Mouse (Mus musculus) ZHBTc4 (cell line): Measurements from ENCODE around the gene Smarce1.
"Not testable (repeated sequence)": the region's sequence is repeated elsewhere in the genome, so short reads cannot be mapped to it uniquely, and the experiment has no call there.

Experiments
- DNase-seq: peaks from one replicate; pipeline ENCODE4 v3.0.0-alpha.2; 2011; ENCODE audit warnings: low read depth, low spot score

Smarce1 gene

DNA sequence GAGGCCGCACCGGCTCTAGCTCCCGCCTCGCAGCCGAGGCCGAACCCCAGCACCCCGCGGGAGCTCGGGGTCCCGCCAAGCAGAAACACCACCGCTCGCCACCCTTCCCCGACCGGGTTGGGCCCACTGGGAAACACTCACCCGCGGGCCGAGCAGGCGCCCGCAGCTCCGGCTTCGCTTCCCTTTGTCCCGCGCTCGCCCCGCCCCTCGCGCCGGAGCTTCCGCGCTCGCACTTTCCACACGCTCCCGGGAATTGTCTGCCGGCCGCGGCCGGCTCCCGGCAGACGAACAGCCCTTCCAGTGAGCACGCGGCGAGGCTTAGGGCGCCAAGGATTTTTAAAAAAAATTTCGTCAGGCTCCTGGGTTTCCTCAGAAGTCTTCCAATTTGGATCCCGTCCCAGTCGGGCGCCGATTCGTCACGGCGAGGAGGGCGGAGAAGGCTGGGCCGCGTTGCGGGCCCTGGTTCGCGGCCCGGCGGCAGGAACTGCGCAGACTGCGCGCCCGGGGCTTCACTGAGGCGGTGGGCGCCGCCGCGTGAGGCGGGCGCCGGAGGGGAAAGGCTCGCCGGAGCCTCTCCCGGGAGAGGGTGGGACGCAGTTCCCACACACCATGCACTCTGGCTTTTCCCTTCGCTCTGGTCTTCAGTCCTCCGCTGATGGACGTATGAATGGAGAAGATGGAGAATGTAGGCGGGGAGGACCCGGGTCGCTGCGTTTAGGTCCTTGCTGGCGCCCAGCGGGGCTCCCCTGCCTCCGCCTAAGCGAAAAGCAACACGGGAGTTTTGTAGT is at the start of gene Smarce1:
Smarce1 (minus strand) TSS at position 757 of the 788 bp plus-strand sequence.
- DNase-seq: peak; percentile 89

GRCm38 (mm10) chr11:99279986-99280385 is 49.2 kb upstream of the Smarce1 start:
- no peak for DNase-seq

DNA sequence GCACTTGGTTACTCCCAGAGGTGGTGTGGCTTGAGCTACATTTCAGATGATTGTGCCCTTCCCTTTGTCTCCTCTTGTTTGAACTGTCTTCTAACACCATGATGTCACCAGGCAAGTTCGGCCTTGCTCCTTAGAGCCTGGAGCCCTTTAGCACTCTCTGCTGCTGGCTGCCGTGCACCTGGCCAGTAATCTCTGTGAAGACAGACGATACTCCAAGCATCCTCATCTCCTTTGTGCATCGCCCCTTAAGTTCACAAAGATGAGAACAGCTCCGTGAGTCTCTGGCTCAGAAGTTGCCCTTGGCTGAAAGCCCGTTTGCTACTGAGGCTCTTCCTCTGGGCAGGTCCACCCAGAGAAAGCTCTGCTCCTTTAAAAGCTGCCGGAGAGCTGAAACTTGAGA is 46.0 kb upstream of the Smarce1 start:
- no peak for DNase-seq

DNA sequence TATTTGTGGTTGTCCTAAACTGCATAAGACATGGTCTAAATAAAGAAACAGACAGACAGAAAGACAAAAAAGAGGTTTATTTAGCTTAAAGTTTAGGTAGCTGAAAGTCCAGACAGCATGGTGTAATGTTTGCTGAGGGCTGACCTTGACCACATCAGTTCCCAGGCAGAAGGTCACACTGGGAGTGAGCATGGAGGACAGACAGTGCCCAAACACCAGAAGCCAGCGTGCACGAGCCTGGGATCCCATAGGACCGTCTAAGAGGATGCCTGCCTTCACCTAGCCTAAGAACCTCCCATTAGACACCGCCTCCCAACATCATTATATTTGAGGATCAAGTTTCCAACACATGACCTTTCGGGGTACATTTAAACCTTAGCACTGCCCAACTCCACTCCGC is 44.8 kb upstream of the Smarce1 start:
- DNase-seq: no peak

DNA sequence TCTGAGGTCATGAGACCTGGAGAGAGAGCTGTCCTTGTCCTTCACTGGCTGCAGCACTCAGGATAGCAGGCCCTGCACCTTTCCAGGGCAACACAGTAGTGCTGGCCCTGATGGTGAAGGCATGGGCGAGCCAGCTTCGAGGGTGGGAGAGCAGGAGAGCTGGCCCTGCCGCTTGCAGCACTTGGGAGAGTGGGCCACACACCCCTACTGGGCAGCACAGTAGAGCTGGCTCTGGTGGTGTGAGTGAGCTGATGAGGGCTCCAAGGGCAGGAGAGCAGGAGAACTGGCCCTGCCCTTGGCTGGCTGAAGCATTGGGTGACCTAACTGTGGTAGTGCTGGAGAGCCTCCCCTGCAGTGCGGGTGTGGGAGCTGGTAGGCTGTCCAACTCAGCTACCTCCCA is 41.9 kb upstream of the Smarce1 start:
- no peak for DNase-seq

- no peak for DNase-seq
Observed at GRCm38 (mm10) chr11:99269192-99269591, 38.4 kb upstream of the Smarce1 start.

DNA sequence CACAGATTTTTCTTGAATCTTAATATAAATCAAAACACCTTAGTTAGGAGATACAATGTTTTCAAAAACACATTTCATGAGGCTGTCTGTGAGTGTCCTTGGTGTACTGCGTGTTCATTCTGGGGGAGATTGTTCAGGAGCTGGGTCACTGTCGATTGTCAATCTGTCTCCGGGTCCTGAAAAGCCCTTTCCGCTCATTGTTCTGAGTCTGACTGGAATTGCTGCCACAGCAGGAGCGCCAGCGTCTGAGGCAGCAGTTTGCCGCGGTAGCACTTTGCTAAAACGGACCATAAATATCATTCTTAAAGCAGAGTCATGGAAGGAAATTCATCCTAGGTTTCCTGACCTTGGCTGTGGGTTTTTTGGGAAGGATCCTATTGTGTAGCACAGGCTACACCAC is 35.0 kb upstream of the Smarce1 start:
- DNase-seq: peak; percentile 27

DNA sequence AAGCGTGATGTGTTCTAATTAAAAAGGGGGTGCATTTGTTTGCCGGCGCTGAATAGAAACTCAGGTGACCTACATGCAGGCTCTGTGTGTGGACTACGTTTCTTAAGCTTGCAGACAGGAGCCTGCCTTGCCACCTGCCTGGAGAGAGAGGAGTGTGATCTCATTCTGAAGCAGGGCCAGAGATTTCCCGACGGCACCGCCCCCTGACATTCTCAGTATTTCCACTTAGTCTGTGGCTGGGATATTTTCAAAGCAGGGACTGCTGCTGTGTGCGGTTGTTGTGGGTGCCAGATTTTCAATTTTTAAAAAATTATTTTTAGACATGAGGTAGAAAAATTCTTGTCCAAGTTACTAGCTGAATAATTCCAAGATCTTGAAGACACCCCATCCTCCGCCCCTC is 34.4 kb upstream of the Smarce1 start:
- no peak for DNase-seq

- peak; percentile 31 for DNase-seq
Observed at GRCm38 (mm10) chr11:99256213-99256612, 25.4 kb upstream of the Smarce1 start.

DNA sequence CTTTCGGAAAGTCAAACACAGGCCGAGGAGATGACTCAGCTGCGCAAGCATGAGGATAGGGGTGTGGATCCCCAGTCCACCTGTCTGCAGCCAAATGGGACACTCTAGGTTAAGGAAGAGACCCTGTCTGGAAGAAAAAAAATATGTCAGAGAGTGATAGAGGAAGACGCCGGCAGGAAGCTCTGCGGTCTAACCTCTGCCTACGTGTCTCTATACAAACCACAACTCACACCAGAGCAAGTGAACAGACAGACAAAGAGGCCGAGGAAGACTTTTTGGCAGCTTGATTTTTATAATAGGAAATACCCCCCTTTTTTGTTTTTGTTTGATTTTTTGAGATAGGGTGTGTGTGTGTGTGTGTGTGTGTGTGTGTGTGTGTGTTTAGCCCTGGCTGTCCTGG is 24.5 kb upstream of the Smarce1 start:
- DNase-seq: no peak

DNA sequence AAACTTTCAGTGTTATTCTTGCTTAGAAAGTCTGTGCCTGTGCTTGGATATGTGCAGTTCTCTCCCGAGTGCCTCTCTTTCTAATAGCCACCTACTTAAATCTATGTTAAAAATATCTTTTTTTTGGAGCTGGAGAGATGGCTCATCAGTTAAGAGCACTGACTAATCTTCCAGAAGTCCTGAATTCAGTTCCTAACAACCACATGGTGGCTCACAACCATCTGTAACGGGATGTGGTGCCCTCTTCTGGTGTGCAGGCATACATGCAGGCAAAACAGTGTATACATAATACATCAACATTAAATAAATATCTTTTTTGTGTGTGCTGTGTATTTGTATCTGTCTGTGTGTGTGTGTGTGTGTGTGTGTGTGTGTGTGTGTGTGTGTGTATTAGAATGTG is 23.1 kb upstream of the Smarce1 start:
- no peak for DNase-seq

GRCm38 (mm10) chr11:99252671-99253070 is 21.9 kb upstream of the Smarce1 start:
- DNase-seq: no peak

DNA sequence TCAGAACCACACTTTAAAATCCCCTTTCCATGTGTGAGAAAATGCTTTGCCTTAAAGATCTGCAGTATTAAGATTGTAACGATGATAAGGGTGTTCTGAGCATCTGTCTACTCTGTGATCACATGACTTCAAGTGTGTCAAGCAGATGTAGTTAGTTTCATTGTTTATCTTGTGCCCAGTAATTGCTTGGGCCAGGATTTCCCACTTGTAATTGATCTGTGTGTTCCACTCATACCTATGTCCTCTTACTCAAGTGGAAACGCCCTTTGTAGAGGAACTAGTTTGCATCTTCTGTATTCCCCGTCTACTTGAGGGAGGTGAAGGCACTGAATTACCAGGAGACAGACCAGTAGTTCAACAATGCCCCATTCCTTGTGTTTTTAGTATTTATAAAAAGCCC is 19.8 kb upstream of the Smarce1 start:
- no peak for DNase-seq

GRCm38 (mm10) chr11:99250241-99250640 is 19.4 kb upstream of the Smarce1 start:
- DNase-seq: no peak

DNA sequence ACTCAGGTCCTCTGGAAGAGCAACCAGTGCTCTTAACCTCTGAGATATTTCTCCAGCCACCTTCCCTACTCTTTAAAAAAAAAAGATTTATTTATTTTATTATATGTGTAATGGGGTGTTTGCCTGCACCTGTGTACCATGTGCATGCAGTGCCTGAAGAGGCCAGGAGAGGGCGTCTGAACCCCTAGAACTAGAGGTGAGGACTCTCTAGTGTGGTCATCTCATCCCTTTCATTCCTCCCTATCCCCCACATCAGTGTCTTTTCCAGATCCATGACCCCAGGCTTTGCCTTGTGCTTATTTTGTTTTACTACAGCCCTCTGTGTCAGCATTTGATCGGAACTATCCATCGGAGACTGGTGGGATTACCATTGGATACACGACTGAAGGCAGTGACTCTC is 18.3 kb upstream of the Smarce1 start:
- DNase-seq: peak; percentile 42

DNA sequence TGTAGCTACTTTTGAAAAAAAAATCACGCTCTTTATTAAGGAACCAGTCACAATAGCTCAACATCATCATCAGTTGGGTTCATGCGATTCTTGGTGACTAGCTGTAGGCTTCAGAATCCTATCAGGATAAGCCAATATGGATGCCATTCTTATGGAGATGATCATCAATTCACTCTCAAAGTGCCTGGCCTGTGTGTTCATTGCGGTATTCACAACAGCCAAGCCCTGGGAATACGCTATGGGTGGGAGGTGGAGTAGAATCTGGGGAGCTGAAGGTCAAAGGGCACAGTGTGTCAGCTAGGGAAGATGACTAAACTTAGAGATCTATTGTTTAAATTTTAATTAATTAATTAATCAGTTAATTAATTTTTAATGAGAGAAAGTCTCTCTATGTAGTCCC is 17.1 kb upstream of the Smarce1 start:
- DNase-seq: peak; percentile 65

DNA sequence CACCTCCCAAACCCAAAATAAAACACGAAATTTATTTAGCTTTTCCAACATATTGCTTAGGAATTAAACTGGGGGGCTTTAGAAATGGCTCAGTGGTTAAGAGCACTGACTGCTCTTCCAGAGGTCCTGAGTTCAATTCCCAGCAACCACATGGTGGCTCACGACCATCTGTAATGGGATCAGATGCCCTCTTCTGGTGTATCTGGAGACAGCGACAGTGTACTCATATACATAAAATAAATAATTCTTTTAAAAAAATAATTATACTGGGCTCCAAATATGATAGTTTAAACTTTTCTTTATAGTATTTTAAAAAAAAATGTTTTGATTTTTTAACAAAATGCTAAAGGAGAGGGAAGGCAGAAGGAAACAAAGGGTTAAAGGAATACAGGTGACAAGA is 13.7 kb upstream of the Smarce1 start:
- not testable (repeated sequence) for DNase-seq

GRCm38 (mm10) chr11:99243820-99244374 is 13.1 kb upstream of the Smarce1 start, which contains the start of gene Krt222:
Gene Krt222 (minus strand): TSS chr11:99244085.
- peak; percentile 62 for DNase-seq

DNA sequence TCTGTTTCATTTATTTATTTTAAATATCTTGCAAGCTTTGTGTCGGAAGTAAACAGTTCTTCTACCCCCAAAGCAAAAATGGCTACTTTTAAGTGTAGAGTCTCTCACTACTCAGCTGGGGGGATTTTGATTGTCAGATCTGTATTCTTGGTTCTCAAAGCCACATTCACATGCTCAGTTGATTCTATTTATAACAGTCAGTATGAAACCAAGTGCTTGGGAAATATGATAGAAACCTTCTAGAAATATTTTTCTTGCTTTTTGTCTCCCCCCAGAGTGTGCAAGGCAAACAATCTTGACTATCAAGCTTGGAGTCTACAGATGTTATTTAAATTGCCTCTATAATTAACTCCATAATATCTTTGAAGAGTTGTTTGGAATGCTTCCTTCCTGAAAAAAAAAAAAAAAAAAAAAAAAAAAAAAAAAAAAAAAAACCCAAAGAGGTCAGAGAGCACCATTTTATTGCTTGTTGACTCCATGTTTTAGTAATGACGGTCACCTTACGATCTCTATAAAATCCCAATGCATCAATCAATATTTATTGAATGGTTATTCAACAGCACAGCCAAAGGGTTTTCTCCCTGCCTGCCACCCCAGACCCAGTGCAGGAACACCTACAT is 12.5 kb upstream of the Smarce1 start:
- DNase-seq: no peak

DNA sequence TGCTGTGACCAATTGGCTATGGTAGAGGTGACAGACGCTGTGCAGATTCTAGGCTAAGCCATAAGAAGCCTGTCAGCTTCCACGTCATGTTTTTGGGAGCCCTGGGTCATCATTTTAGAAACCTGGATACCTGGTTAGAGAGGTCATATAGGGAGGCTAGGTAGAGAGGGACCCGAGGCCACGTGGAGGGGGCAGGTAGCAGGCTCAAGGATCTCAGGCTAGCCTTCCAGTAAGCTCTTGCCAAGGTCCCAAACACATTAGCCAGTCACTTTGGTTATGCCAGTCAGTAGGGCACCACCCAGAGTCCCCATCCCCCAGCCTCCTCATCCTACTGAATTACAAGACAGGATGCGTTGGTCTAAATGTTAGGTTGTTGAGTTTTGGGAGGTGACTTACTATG is 11.2 kb upstream of the Smarce1 start:
- DNase-seq: no peak

DNA sequence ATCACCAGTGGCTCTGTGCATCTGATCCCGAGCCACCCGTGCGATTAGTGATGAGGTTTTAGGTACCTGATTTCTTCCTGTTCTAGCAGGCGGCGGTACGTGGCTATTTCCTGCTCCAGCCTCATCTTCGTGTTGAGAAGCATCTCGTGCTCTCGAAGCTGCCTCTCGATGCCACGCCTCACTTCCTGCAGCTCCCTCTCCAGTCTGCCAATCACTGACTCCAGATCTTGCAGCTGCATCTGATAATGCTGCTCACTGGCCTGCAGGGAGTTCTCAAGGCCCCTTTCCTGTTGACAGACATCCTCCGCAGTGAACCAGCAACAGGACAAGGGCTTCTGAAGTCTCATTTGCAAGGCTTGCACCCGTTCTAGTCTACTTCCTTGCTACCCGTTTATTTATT is 7.7 kb upstream of the Smarce1 start:
- DNase-seq: peak; percentile 39

DNA sequence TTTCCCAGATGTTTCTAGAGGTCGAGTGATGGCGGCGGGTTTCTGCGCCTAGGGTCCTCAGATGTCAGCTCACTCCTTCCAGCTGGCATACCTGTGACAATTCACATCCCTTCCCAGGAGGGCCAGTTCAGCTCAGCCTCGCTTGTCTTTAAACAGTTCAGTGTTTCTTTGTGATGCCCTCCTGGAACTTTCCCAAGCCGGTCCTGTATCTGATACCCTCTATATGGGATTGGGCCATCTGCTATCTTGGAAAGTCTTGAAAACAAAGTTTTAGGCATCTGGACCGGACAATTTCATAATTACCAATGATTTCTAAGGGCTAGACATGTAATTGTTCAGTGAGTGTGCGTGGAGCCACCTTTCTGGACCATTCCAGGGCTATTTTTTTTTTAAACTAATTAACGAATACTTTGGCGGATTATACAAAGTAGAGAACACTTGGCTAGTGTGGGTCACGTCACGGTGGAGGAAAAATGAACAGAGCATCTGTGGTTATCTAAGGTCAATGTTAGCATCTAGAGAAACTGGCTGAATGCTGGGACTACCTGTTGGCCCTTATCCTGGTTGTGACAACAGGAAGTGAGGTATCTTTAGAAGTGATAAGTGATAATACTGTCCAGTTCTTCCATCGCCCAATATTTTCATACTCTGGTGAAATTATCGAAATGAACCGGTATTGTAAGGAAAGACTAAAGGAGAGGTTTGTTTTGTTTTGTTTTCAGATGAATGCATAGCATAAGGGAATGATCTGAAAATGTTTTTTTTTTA is 416 bp upstream of the Smarce1 start:
- no peak for DNase-seq
